Mouse (Mus musculus): Measurements from ENCODE around the gene Gm43552. TPM values are rescaled to one million over a fixed set of nuclear protein-coding genes. Genes with fewer than 3 reads are reported as not detected.

The Gm43552 gene
- polyA plus RNA-seq, 1 experiment = not detected

- Histone ChIP-seq H3K27ac (ENCODE audit: insufficient read depth, low read length) (peak within 1 kb of the TSS; percentile 31), H3K27me3 (ENCODE audit: control insufficient read depth, insufficient read depth, low read length, poor library complexity, severe bottlenecking) (no peaks in the 10 kb centered on the region), H3K4me3 (ENCODE audit: low read depth, low read length) (peak within 1 kb of the TSS; percentile 95), H3K4me1 (ENCODE audit: control insufficient read depth, insufficient read depth, low read length) (no peaks in the 10 kb centered on the region), H3K9ac (ENCODE audit: low read depth, poor library complexity, severe bottlenecking) (peak within 1 kb of the TSS; percentile 93), H3K9me3 (replicated peaks; ENCODE audit: control insufficient read depth, insufficient read depth, low read length, poor library complexity, severe bottlenecking) (no peaks in the 10 kb centered on the region), H3K36me3 (ENCODE audit: control insufficient read depth, insufficient read depth, low read length, poor library complexity, severe bottlenecking) (peaks cover 36% of the 10 kb centered on the region)
- TF ChIP-seq POLR2A (IDR thresholded peaks at IDR 0.05; ENCODE audit: insufficient read depth, low read length) = no peak
- no peak for TF ChIP-seq CTCF (IDR thresholded peaks at IDR 0.05; ENCODE audit: low read depth, low read length)
- peak; percentile 9; the same call in 1 of the 2 replicates for TF ChIP-seq EP300 (IDR thresholded peaks at IDR 0.05; ENCODE audit: insufficient read depth, low read depth, low read length)
Measured at GRCm38 (mm10) chr5:65390648-65391644, 101.7 kb downstream of the Gm43552 start, which contains the start of the genes Rpl9 and Lias. TSS of gene Rpl9 (minus strand) at chr5:65391444. TSS of gene Lias (plus strand) at chr5:65391497.

GRCm38 (mm10) chr5:65387008-65387867 is 105.4 kb downstream of the Gm43552 start:
- peaks cover 34% of the 10 kb centered on the region for H3K36me3 ChIP-seq (ENCODE audit: control insufficient read depth, insufficient read depth, low read length, poor library complexity, severe bottlenecking)
- no peak overlapping the region for H3K9ac ChIP-seq (ENCODE audit: low read depth, poor library complexity, severe bottlenecking)
- H3K4me3 ChIP-seq (ENCODE audit: low read depth, low read length) = no peak overlapping the region
- H3K9me3 ChIP-seq (replicated peaks; ENCODE audit: control insufficient read depth, insufficient read depth, low read length, poor library complexity, severe bottlenecking) = no peaks in the 10 kb centered on the region
- no peak overlapping the region; the same call in 1 of the 2 replicates for H3K27ac ChIP-seq (ENCODE audit: insufficient read depth, low read length)
- TF ChIP-seq CTCF (IDR thresholded peaks at IDR 0.05; ENCODE audit: low read depth, low read length) = no peak
- TF ChIP-seq EP300 (IDR thresholded peaks at IDR 0.05; ENCODE audit: insufficient read depth, low read depth, low read length) = no peak
- TF ChIP-seq POLR2A (IDR thresholded peaks at IDR 0.05; ENCODE audit: insufficient read depth, low read length) = no peak
- H3K4me1 ChIP-seq (ENCODE audit: control insufficient read depth, insufficient read depth, low read length) = no peaks in the 10 kb centered on the region
- no peaks in the 10 kb centered on the region for H3K27me3 ChIP-seq (ENCODE audit: control insufficient read depth, insufficient read depth, low read length, poor library complexity, severe bottlenecking)

GRCm38 (mm10) chr5:65385704-65386103 is 106.9 kb downstream of the Gm43552 start:
- H3K27ac ChIP-seq (ENCODE audit: insufficient read depth, low read length) = no peak overlapping the region
- H3K4me1 ChIP-seq (ENCODE audit: control insufficient read depth, insufficient read depth, low read length) = no peaks in the 10 kb centered on the region
- H3K36me3 ChIP-seq (ENCODE audit: control insufficient read depth, insufficient read depth, low read length, poor library complexity, severe bottlenecking) = peaks cover 32% of the 10 kb centered on the region
- H3K27me3 ChIP-seq (ENCODE audit: control insufficient read depth, insufficient read depth, low read length, poor library complexity, severe bottlenecking) = no peaks in the 10 kb centered on the region
- no peak overlapping the region for H3K9ac ChIP-seq (ENCODE audit: low read depth, poor library complexity, severe bottlenecking)
- TF ChIP-seq CTCF (IDR thresholded peaks at IDR 0.05; ENCODE audit: low read depth, low read length) (no peak), POLR2A (IDR thresholded peaks at IDR 0.05; ENCODE audit: insufficient read depth, low read length) (no peak), EP300 (IDR thresholded peaks at IDR 0.05; ENCODE audit: insufficient read depth, low read depth, low read length) (no peak)
- no peak overlapping the region for H3K4me3 ChIP-seq (ENCODE audit: low read depth, low read length)
- H3K9me3 ChIP-seq (replicated peaks; ENCODE audit: control insufficient read depth, insufficient read depth, low read length, poor library complexity, severe bottlenecking) = no peaks in the 10 kb centered on the region

Other genes with a start within 250 kb of the Gm43552 start
- 146 and 160 TPM in 2 replicates for gene Rfc1, start 157.2 kb downstream of the Gm43552 start, polyA plus RNA-seq (2011; ENCODE audit: insufficient read depth, insufficient read length, low read depth, missing spikeins)
- gene Klb, start 144.5 kb downstream of the Gm43552 start, polyA plus RNA-seq (2011; ENCODE audit: insufficient read depth, insufficient read length, low read depth, missing spikeins) = not detected in 2 replicates
- gene Rpl9, start 101.4 kb downstream of the Gm43552 start, polyA plus RNA-seq (2011; ENCODE audit: insufficient read depth, insufficient read length, low read depth, missing spikeins) = 573 and 625 TPM in 2 replicates
- gene Lias, start 101.3 kb downstream of the Gm43552 start, polyA plus RNA-seq (2011; ENCODE audit: insufficient read depth, insufficient read length, low read depth, missing spikeins) = 45.7 and 53.5 TPM in 2 replicates
- 31.4 and 33.7 TPM in 2 replicates for gene Ugdh, start 56.9 kb downstream of the Gm43552 start, polyA plus RNA-seq (2011; ENCODE audit: insufficient read depth, insufficient read length, low read depth, missing spikeins)
- 47.3 and 53.2 TPM in 2 replicates for gene Smim14, start 44.4 kb upstream of the Gm43552 start, polyA plus RNA-seq (2011; ENCODE audit: insufficient read depth, insufficient read length, low read depth, missing spikeins)
- 282 and 285 TPM in 2 replicates for gene Ube2k, start 44.4 kb upstream of the Gm43552 start, polyA plus RNA-seq (2011; ENCODE audit: insufficient read depth, insufficient read length, low read depth, missing spikeins)
- gene Pds5a, start 205.4 kb upstream of the Gm43552 start, polyA plus RNA-seq (2011; ENCODE audit: insufficient read depth, insufficient read length, low read depth, missing spikeins) = 318 and 327 TPM in 2 replicates

All from ES-Bruce4 (cell line).